Mouse (Mus musculus): ENCODE results near the gene Thbs4. TPM values are rescaled to one million over a fixed set of nuclear protein-coding genes. Genes with fewer than 3 reads are reported as not detected.

Thbs4 gene
- polyA plus RNA-seq (2014; fragmentation: Illumina TruSeq; extraction: RNeasy Lipid Tissue Mini Kit (QIAGEN cat#74804); ENCODE audit: low read depth, low replicate concordance) = 5.5 TPM

GRCm38 (mm10) chr13:92794462-92795214 is at the start of gene Thbs4:
Gene Thbs4 (minus strand): TSS chr13:92794818.

Other genes starting within 250 kb of the Thbs4 start
- gene Spz1, start 218.6 kb downstream of the Thbs4 start, polyA plus RNA-seq (2014; fragmentation: Illumina TruSeq; extraction: RNeasy Lipid Tissue Mini Kit (QIAGEN cat#74804); ENCODE audit: low read depth, low replicate concordance) = not detected
- 14.3 TPM for gene Serinc5, start 183.7 kb downstream of the Thbs4 start, polyA plus RNA-seq (2014; fragmentation: Illumina TruSeq; extraction: RNeasy Lipid Tissue Mini Kit (QIAGEN cat#74804); ENCODE audit: low read depth, low replicate concordance)
- gene Mtx3, start 49.9 kb upstream of the Thbs4 start, polyA plus RNA-seq (2014; fragmentation: Illumina TruSeq; extraction: RNeasy Lipid Tissue Mini Kit (QIAGEN cat#74804); ENCODE audit: low read depth, low replicate concordance) = 10.6 TPM

Measured in heart, adult 10 weeks (tissue).